8 mouse cellular contexts compared by ENCODE assay signal in the genomic region with DNA sequence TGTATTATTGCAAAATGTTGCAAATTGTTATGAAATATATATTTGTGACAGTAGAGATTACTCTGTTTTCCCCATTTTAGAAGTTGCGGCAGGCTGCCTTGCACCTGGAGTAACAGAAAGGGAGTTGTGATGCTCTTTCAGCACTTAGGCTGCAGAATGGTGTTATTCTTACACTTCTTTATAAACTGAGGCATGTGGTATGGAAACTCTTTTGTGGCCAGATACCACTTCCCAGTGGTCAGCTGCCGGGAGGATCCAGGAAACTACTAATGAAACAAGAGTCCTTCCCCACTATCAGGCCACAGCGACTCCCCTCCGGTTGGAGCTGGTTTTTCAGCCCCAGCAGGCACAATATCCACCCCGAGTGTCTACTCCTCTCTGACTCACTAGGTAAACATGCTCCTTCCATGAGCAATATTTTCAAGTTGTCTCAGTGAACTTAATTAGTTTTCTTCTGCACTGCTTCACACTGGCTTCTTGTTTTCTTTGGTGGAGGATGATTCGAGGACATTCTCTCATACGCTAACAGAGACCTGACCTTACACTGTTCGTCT. TPM values are rescaled to one million over a fixed set of nuclear protein-coding genes. Genes with fewer than 3 reads are reported as not detected.
A peak's percentile ranks its signal among the peaks of the same experiment; 100 is the strongest.
DNase-seq lines count a peak whose midpoint lies in the region; ATAC-seq lines count a peak whose summit lies in the region.
"Had no signal": no experiment of that assay in that cellular context is flagged by ENCODE, and none has a peak within 500 bp of the region (broad histone marks: within the 10 kb centered on the region; RNA-seq: fewer than 3 reads in every experiment).

No protein-coding gene starts in this region.

- peak; percentile 28 for DNase-seq in ovary, postnatal 36 days (ENCODE audit: low spot score)
- DNase-seq in ovary, postnatal 10 days (ENCODE audit: low spot score) = no peak
- peak; percentile 29 to 54 for DNase-seq in lung, adult 18-20 months
- DNase-seq in urinary bladder, postnatal 36 days (ENCODE audit: low spot score in 2 of 2) = peak; percentile 47 to 71
- DNase-seq in retina, embryonic 14.5 days (ENCODE audit: low spot score) = no peak
- DNase-seq: right cerebral cortex, postnatal 4 days had no signal

- peak; percentile 82 for ATAC-seq in granulocyte monocyte progenitor cell, adult 5-6 weeks (replicated peaks; ENCODE audit: poor library complexity, severe bottlenecking)
- ATAC-seq in erythroid progenitor cell, adult 5-6 weeks (replicated peaks; ENCODE audit: low FRiP score, poor library complexity, severe bottlenecking) = no peak

RNA-seq across cellular contexts. Expression of a gene that starts 46.4 kb away (rescaled TPM):
- 0.09 and 1.0 TPM in 2 replicates for total RNA-seq in granulocyte monocyte progenitor cell, adult 5-6 weeks (2014; fragmentation: Nextera tagmentation)
- total RNA-seq in granulocyte monocyte progenitor cell, adult 5-6 weeks (2017) = 0.46 and 1.2 TPM in 2 replicates
- total RNA-seq in erythroid progenitor cell, adult 5-6 weeks (2015; ENCODE audit: low replicate concordance) = not detected in 2 replicates
- total RNA-seq in erythroid progenitor cell, adult 5-6 weeks (2017; ENCODE audit: low replicate concordance) = 1.1 TPM in 1 of 2 replicates, not detected in the other

RNA-seq across cellular contexts. Expression of a gene that starts 50.7 kb away (rescaled TPM):
- total RNA-seq in granulocyte monocyte progenitor cell, adult 5-6 weeks (2014; fragmentation: Nextera tagmentation) = not detected in 2 replicates
- not detected in 2 replicates for total RNA-seq in granulocyte monocyte progenitor cell, adult 5-6 weeks (2017)
- total RNA-seq in erythroid progenitor cell, adult 5-6 weeks (2015; ENCODE audit: low replicate concordance) = not detected in 2 replicates
- not detected in 2 replicates for total RNA-seq in erythroid progenitor cell, adult 5-6 weeks (2017; ENCODE audit: low replicate concordance)

Comparison
In these comparisons a context has a peak if more than half of its experiments do, and no peak if none do; other contexts are left out.
1. DNase-seq: peak in ovary, postnatal 36 days (single experiment), lung, adult 18-20 months (2 of 2) and urinary bladder, postnatal 36 days (2 of 2); none in ovary, postnatal 10 days (single experiment) and retina, embryonic 14.5 days (single experiment).